Mouse (Mus musculus) liver, embryonic 14.5 days (tissue): Measurements from ENCODE around the gene Cnnm2. TPM values are rescaled to one million over a fixed set of nuclear protein-coding genes. Genes with fewer than 3 reads are reported as not detected.
A peak's percentile ranks its signal among the peaks of the same experiment; 100 is the strongest.

ENCODE experiments used
- ATAC-seq: fragments of 200-750 bp; cut with Nextera tagmentation; 2 replicates; pipeline ENCODE4 v1.8.0; 2017; ENCODE audit warnings: moderate number of reproducible peaks, mild to moderate bottlenecking, moderate library complexity; ENCODE audit not compliant: insufficient read depth
- DNase-seq, 3 experiments: peaks; one replicate each; pipeline ENCODE4 v3.0.0-alpha.2; 2012 to 2013; ENCODE audit warnings: low read depth in 3 of 3, low spot score in 3 of 3
- H3K27ac ChIP-seq: fragments of 300-500 bp; sonication (generic); 2 replicates; pipeline ENCODE4 v1.5.1; 2014; ENCODE audit warnings: moderate library complexity, mild to moderate bottlenecking, control low read depth, inconsistent platforms
- H3K27me3 ChIP-seq: fragments of 300-500 bp; sonication (generic); 2 replicates; pipeline ENCODE4 v1.6.1; 2014; ENCODE audit warnings: mild to moderate bottlenecking, low read length, moderate library complexity; ENCODE audit not compliant: control insufficient read depth, insufficient read depth
- H3K36me3 ChIP-seq: fragments of 300-500 bp; sonication (generic); replicated peaks from 2 replicates; pipeline ENCODE4 v1.6.1; 2014; ENCODE audit warnings: low read depth; ENCODE audit not compliant: control insufficient read depth, insufficient read depth
- H3K4me1 ChIP-seq, 2 experiments: fragments of 200-500 bp in 1 of 2; fragments of 300-500 bp in 1 of 2; sonication (generic) in 1 of 2; replicated peaks; 2 replicates each; pipeline ENCODE4 v1.6.1; 2012 to 2014; ENCODE audit warnings: antibody characterized with exemption in 1 of 2, inconsistent platforms in 1 of 2, low read length in 1 of 2; ENCODE audit not compliant: control insufficient read depth in 2 of 2, insufficient read depth in 2 of 2
- H3K4me2 ChIP-seq: fragments of 300-500 bp; sonication (generic); 2 replicates; pipeline ENCODE4 v1.6.1; 2014; ENCODE audit warnings: low read depth, mild to moderate bottlenecking, control low read depth, moderate library complexity
- H3K4me3 ChIP-seq, 2 experiments: fragments of 200-500 bp in 1 of 2; fragments of 300-500 bp in 1 of 2; sonication (generic) in 1 of 2; 2 replicates each; pipeline ENCODE4 v1.5.1; 2012 to 2014; ENCODE audit warnings: low read depth in 2 of 2, low read length in 2 of 2, mild to moderate bottlenecking in 2 of 2, control low read depth in 1 of 2, inconsistent platforms in 1 of 2, moderate library complexity in 1 of 2; ENCODE audit not compliant: insufficient read depth in 1 of 2
- H3K9ac ChIP-seq: fragments of 300-500 bp; sonication (generic); replicated peaks from 2 replicates; pipeline ENCODE4 v1.6.1; 2014; ENCODE audit warnings: mild to moderate bottlenecking, control low read depth, moderate library complexity
- H3K9me3 ChIP-seq: fragments of 300-500 bp; sonication (generic); 2 replicates; pipeline ENCODE4 v1.6.1; 2016; ENCODE audit warnings: low read length, mixed read lengths; ENCODE audit not compliant: control insufficient read depth
- CTCF ChIP-seq: IDR thresholded peaks from 2 replicates; pipeline ENCODE4 v1.5.1; 2016; ENCODE audit warnings: antibody characterized with exemption, low read depth, control low read depth
- EP300 ChIP-seq: IDR thresholded peaks from 2 replicates; pipeline ENCODE4 v1.6.1; 2016; ENCODE audit warnings: antibody characterized with exemption, low read depth
- WGBS: fragments of 180-500 bp; shearing (Covaris S2); extraction: QIAGEN DNeasy Blood & Tissue Kit; methylation state at CpG from one replicate; pipeline ENCODE4 v1.1.7; 2014; ENCODE audit not compliant: insufficient replicate concordance; 5-methylcytosine and 5-hydroxymethylcytosine counted together
- polyA plus RNA-seq, 2 experiments: library from polyadenylated mRNA; depleted of rRNA in 1 of 2; stranded (reverse) in 1 of 2; unstranded in 1 of 2; fragments of >200 nt; fragmentation: Nextera tagmentation in 1 of 2; extraction: Ambion mirVana in 1 of 2; gene quantifications; 2 replicates each; pipeline versions ENCODE4 v1.2.1 to v1.2.3; 2012 to 2014

Gene Cnnm2
- polyA plus RNA-seq, 2 experiments = 1.5 to 1.7 TPM

DNA sequence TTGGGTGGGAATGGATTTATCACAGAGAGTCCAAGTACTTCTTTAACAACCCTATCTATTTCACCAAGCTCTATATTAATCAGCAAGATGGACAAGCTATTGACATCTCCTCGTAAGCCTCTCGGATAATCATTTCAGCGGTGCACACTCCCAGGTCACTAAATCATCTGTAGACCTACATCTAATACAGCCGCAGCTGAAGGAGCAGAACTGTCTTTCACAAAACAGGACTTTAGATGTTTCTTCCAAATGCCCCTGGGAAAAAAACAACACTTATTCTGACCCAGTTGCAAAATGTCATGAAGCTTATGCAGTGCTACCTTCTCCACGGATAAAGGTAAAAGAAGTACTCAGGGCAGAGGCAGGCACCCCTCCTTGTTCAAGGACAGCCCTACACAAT is 146.8 kb downstream of the Cnnm2 start:
- H3K27me3 ChIP-seq = no peaks in the 10 kb centered on the region
- TF ChIP-seq EP300 (no peak), CTCF (no peak)
- H3K9ac ChIP-seq = no peak overlapping the region
- H3K4me2 ChIP-seq = no peak overlapping the region
- peak overlapping the region; percentile 1 for H3K27ac ChIP-seq
- WGBS = 74% methylated on average over 5 of the region's 5 CpGs
- H3K9me3 ChIP-seq = no peaks in the 10 kb centered on the region
- H3K36me3 ChIP-seq = no peaks in the 10 kb centered on the region; the same call in 1 of the 2 replicates
- H3K4me1 ChIP-seq = peaks cover 61% of the 10 kb centered on the region in 2 experiments
- no peak for ATAC-seq
- no peak for DNase-seq
- H3K4me3 ChIP-seq = no peak overlapping the region

DNA sequence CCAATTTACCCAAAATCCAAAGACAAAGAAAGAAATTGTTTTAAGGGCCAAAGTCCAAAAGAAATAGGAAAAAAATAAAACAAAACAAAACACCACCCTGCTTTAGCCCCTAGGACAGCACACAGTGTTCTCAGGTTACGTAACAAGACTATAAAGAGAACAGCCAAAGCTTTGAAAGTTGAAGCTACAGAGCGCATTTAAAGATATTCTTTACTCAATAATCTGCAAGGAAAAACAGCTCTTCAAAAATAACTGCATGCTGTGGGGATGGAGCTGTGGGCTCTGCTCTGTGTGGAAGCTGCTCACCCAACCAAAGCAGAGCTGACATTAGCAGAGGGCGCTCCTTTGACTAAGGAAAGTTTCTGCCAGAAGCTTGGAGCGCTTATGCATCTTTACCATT is 147.6 kb downstream of the Cnnm2 start:
- H3K4me2 ChIP-seq = no peak overlapping the region
- TF ChIP-seq EP300 (no peak), CTCF (no peak)
- H3K9me3 ChIP-seq = no peaks in the 10 kb centered on the region
- H3K4me1 ChIP-seq = peaks cover 56 to 59% of the 10 kb centered on the region in 2 experiments
- no peaks in the 10 kb centered on the region; the same call in 1 of the 2 replicates for H3K36me3 ChIP-seq
- no peak overlapping the region for H3K4me3 ChIP-seq
- H3K27ac ChIP-seq = peak overlapping the region; percentile 13; the same call in 1 of the 2 replicates
- H3K9ac ChIP-seq = no peak overlapping the region
- ATAC-seq (no peak), DNase-seq (no peak)
- WGBS = 91% methylated on average over 4 of the region's 4 CpGs
- H3K27me3 ChIP-seq = no peaks in the 10 kb centered on the region

DNA sequence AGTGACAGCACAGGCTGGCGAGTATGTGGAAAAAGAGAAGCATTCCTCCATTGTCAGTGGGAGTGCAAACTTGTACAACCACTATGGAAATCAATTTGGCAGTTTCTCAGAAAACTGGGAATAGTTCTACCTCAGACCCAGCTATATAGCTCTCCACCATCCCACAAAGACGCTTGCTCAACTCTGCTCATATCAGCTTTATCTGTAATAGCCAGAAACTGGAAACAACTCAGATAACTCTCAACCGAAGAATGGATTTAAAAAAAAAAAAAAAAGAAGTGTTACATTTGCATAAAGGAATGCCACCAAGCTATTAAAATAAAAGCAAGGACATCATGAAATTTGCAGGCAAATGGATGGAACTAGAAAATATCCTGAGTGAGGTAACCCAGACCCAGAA is 150.1 kb downstream of the Cnnm2 start:
- Histone ChIP-seq H3K9me3 (no peaks in the 10 kb centered on the region), H3K27me3 (no peaks in the 10 kb centered on the region), H3K4me2 (peak overlapping the region; percentile 23), H3K9ac (0 out of 2 replicates have a peak overlapping the region, but pooled peaks have one; percentile 16), H3K4me1 (peaks cover 33 to 34% of the 10 kb centered on the region in 2 experiments), H3K36me3 (no peaks in the 10 kb centered on the region), H3K27ac (no peak overlapping the region; the same call in 1 of the 2 replicates), H3K4me3 (no peak overlapping the region)
- ATAC-seq (no peak), DNase-seq (peak in 1 of 3 experiments; percentile 26)
- TF ChIP-seq EP300 (peak; percentile 73), CTCF (no peak)
- WGBS = 21% methylated on average over 3 of the region's 3 CpGs

GRCm38 (mm10) chr19:46913626-46914025 is 152.2 kb downstream of the Cnnm2 start:
- Histone ChIP-seq H3K4me1 (peaks cover 24 to 26% of the 10 kb centered on the region in 2 experiments), H3K27ac (no peak overlapping the region), H3K36me3 (no peaks in the 10 kb centered on the region), H3K27me3 (no peaks in the 10 kb centered on the region), H3K4me3 (no peak overlapping the region), H3K4me2 (no peak overlapping the region), H3K9ac (no peak overlapping the region), H3K9me3 (no peaks in the 10 kb centered on the region)
- no peak for TF ChIP-seq CTCF
- TF ChIP-seq EP300 = no peak
- WGBS = 86% methylated on average over 11 of the region's 11 CpGs
- DNase-seq = no peak
- no peak for ATAC-seq

GRCm38 (mm10) chr19:46915406-46916080 is 154.1 kb downstream of the Cnnm2 start:
- H3K9me3 ChIP-seq = no peaks in the 10 kb centered on the region
- no peak overlapping the region for H3K9ac ChIP-seq
- DNase-seq (no peak), ATAC-seq (no peak)
- H3K27ac ChIP-seq = no peak overlapping the region
- H3K36me3 ChIP-seq = no peaks in the 10 kb centered on the region
- no peak overlapping the region for H3K4me3 ChIP-seq
- no peaks in the 10 kb centered on the region for H3K27me3 ChIP-seq
- no peak for TF ChIP-seq CTCF
- TF ChIP-seq EP300 = no peak
- peaks cover 16 to 22% of the 10 kb centered on the region in 2 experiments for H3K4me1 ChIP-seq
- 71% methylated on average over 9 of the region's 9 CpGs for WGBS
- H3K4me2 ChIP-seq = no peak overlapping the region
